Mouse (Mus musculus) left cerebral cortex, adult 2 months (tissue): ENCODE data around the gene Slc12a5. TPM values are rescaled to one million over a fixed set of nuclear protein-coding genes. Genes with fewer than 3 reads are reported as not detected.
A peak's percentile ranks its signal among the peaks of the same experiment; 100 is the strongest.

ENCODE experiments used
- DNase-seq, 2 experiments: peaks; one replicate each; pipeline ENCODE4 v3.0.0; 2021 to 2022; ENCODE audit warnings: low spot score in 2 of 2, mixed read lengths in 1 of 2; ENCODE audit errors: extremely low spot score in 1 of 2
- H3K27ac ChIP-seq: fragments of 200-600 bp; 2 replicates; pipeline ENCODE4 v1.8.1; 2022
- H3K4me3 ChIP-seq: fragments of 200-600 bp; 2 replicates; pipeline ENCODE4 v1.8.1; 2022
- CTCF ChIP-seq: fragments of 200-600 bp; IDR thresholded peaks from 2 replicates; pipeline ENCODE4 v1.8.1; 2022; ENCODE audit warnings: antibody characterized with exemption, mild to moderate bottlenecking, moderate library complexity
- intact Hi-C: fragments of 180-260 bp; cut with DNase I; formaldehyde crosslinking; loops from one replicate; pipeline ENCODE4 v1.15.1; 2025
- total RNA-seq, 2 experiments: library from RNA; stranded (reverse); gene quantifications; 2 replicates each; pipeline ENCODE4 v1.2.3; 2021

The Slc12a5 gene
- total RNA-seq, 2 experiments from 2014 or later = 575 to 581 TPM

DNA sequence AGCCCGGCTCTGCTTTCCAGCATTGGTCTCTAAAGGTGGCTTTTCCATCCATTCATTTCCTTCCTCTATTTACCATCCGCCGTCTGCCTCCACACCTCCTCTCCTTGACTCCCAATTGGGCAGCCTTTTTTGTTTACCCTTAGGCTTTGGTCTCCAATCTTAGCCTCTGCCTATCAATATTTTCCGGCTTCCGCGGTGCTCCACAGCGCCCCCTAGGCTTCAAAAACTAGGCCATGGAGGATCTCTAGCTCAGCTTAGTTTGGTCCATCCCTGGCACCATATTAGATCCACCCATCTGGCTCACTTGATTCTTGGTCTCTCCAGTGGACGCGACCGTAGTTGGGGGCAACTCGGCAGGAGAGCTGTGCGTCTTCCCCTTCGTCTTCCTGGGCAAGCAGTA, 10.1 kb upstream of the Slc12a5 start:
- Histone ChIP-seq H3K4me3 (no peak overlapping the region), H3K27ac (no peak overlapping the region)
- intact Hi-C loops = loop anchor here (2.0 kb wide), 1 partner anchor 26 kb away; no protein-coding TSS in a partner anchor
- peak; percentile 44 for TF ChIP-seq CTCF
- DNase-seq = no peak

DNA sequence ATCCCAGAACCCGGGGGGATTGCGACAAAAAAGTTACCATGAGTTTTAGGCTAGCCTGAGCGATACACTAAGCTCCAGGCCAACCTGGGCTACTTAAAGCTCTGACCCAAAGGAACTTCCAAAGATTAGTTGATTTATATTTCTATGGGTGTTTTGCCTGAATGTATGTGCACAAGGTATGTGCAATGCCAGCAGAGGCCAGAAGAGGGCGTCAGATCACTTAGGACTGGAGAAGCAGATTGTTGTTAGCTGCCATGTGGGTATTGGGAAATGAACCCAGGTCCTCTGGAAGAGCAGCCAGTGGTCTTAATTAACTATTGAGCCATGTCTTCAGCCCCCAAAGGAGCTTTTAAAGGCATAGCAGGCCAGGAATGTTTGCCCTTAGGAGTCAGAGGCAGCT, 8.9 kb upstream of the Slc12a5 start:
- no peak for DNase-seq
- intact Hi-C loops = loop anchor here (2.0 kb wide), 1 partner anchor 27 kb away; no protein-coding TSS in a partner anchor
- Histone ChIP-seq H3K4me3 (no peak overlapping the region), H3K27ac (no peak overlapping the region)
- peak; percentile 25 for TF ChIP-seq CTCF

- intact Hi-C loops = no loop called here
- TF ChIP-seq CTCF = peak; percentile 3; the same call in 1 of the 2 replicates
- Histone ChIP-seq H3K27ac (no peak overlapping the region), H3K4me3 (no peak overlapping the region)
- no peak for DNase-seq
Observed at GRCm38 (mm10) chr2:164952448-164952847, 8.2 kb upstream of the Slc12a5 start.

- no peak overlapping the region for H3K4me3 ChIP-seq
- H3K27ac ChIP-seq = no peak overlapping the region
- DNase-seq = peak; percentile 78 to 87
- intact Hi-C loops = no loop called here
- TF ChIP-seq CTCF = peak; percentile 97
Observed at GRCm38 (mm10) chr2:164953224-164953623, 7.4 kb upstream of the Slc12a5 start.

DNA sequence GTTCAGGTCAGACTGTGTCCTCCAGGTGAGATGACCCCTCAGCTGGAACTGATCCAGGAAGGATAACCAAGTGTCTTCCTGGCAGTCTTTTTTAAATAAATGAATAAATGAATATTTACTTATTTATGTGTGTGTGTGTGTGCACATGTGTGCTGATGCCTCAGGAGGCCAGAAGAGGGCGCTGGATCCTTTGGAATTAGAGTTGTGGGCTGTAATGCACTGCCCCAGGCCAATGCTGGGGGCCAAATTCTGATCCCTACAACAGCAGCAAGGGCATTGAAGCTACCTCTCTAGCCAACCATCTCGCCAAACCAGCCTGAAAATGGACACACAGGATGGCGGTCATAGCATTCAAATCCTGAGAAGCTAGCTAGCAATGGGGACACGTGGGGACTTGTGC, 4.9 kb upstream of the Slc12a5 start:
- Histone ChIP-seq H3K27ac (no peak overlapping the region), H3K4me3 (no peak overlapping the region)
- DNase-seq = no peak
- intact Hi-C loops = no loop called here
- no peak for TF ChIP-seq CTCF

DNA sequence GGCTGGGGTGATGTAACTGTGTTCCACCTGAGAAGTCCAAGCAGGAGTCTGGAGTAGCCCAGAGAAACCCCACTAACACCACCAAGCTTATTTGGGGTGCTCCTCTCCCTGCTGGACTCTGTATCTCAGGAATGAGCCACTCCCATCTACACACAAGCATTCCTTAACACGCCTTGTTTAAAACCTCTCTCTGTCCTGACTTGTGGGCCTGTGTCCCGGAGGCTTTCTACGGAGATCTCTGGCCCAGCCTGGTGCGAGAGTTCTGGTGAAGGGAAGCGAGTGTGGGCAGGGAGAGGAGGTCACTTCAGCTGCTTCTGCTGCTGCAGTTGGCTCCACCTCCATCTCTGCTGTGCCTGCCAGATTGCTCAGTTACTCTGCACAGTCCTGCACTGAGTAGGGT, 4.4 kb upstream of the Slc12a5 start:
- Histone ChIP-seq H3K4me3 (no peak overlapping the region), H3K27ac (no peak overlapping the region)
- no peak for DNase-seq
- TF ChIP-seq CTCF = no peak
- intact Hi-C loops = no loop called here

DNA sequence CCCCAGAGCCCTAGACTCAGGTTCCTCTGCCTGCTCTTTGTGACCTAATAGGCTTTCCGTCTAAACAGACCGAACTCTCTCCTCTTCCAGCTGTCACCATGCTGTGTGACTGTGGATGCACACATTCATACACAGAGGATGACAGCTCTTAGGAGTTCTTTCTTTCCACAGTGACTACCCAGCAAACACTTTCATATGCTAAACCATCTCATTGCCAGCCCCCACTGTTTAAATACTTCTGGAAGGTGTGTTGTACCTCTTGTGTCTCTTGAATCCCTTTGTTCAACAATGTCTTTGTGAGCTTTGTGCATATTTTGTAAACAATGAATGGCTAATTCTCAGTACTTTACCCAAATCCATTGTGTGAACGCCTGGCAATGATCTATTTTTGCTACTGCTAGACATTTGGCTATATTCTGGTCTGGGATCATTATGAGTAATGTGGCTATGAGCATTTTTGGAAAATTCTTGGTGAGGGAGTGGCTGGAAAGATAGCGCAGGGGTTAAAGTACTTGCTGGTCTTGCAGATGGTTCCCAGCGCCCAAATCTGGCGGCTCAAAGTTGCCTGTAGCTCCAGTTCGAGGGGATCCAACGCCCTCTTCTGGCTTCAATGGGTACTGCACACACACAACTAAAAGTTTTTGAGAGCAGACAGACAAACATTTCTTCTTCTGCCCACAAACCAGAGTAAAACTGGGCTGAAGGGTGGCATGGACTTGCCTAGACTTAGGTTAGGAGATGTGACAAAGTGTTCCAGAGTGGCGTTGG, 2.9 kb upstream of the Slc12a5 start:
- no peak for DNase-seq
- peak; percentile 31 for TF ChIP-seq CTCF
- no peak overlapping the region for H3K4me3 ChIP-seq
- H3K27ac ChIP-seq = no peak overlapping the region
- intact Hi-C loops = no loop called here

DNA sequence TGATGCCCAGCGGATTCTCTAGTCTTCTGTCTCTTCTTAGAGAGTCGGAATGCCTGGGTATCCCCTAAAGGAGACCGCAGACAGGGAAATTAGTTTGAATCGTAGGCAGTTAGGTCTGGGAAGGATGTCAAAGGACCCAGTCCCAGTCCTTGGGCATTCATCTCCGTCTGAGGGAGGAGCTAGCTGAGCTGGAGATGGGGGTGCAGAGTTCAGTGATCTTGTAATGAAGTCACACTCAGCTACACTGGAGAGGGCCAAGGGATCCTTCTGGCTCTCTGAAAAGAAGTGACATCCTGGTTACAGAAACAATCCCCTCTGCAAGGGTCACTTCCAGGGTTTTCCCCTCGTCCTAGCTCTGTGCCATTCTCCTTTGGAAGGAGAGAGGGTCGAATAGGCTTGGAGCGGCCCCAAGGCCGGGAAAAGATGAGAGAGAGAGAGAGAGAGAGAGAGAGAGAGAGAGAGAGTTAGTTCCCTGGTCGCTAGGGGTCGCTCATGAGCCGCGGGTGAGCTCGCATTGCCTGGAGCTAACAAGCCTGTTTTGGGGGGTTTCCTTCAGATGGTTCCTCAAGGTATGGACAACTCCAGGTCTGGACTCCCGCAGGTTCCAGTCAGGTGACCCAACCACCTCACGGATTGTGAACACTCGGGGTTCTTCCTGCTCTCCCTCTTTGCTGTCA, 1.0 kb downstream of the Slc12a5 start:
- intact Hi-C loops = loop anchor here (2.0 to 10.0 kb wide), 3 partner anchors 71 to 393 kb away; no protein-coding TSS in a partner anchor
- H3K27ac ChIP-seq = peak overlapping the region; percentile 64
- DNase-seq = peak; percentile 76 to 81
- peak overlapping the region; percentile 57 for H3K4me3 ChIP-seq
- peak; percentile 81 for TF ChIP-seq CTCF

GRCm38 (mm10) chr2:164962183-164962580, 1.6 kb downstream of the Slc12a5 start:
- intact Hi-C loops = loop anchor here (10.0 kb wide), 1 partner anchor 393 kb away; no protein-coding TSS in a partner anchor
- DNase-seq = no peak
- H3K4me3 ChIP-seq = no peak overlapping the region
- H3K27ac ChIP-seq = peak overlapping the region; percentile 63
- no peak for TF ChIP-seq CTCF

DNA sequence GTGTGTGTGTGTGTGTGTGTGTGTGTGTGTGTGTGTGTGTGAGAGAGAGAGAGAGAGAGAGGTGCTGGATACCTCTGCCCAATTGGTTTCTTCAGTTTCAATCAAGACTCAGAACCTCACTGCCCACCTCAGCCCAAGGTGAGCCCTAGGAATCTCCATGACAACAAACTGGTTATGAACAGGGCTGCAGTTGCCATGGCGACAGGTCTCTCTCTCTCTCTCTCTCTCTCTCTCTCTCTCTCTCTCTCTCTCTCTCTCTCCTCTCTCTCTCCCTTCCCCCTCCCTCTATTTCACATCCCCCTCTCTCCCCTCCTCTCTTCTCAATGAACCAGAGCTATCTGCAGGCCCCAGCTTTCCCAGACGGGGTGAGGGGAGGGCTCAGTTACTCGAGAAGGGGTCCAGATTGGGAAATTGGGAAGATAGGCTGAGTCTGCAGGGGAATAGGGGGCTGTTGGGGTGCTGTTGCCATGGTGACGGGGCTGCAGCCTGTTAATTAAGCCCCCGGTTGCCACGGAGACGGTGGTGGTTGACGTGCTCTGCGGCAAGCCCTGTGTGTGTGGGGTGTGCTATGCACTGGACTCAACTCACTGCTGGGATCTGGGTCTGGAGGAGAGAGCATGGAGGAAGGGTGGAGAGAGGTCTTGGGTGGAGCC, 3.8 kb downstream of the Slc12a5 start:
- peak; percentile 53 to 59 for DNase-seq
- intact Hi-C loops = loop anchor here (10.0 kb wide), 1 partner anchor 390 kb away; no protein-coding TSS in a partner anchor
- H3K4me3 ChIP-seq = no peak overlapping the region
- peak overlapping the region; percentile 77 for H3K27ac ChIP-seq
- no peak for TF ChIP-seq CTCF

GRCm38 (mm10) chr2:164964981-164965380, 4.4 kb downstream of the Slc12a5 start:
- Histone ChIP-seq H3K27ac (peak overlapping the region; percentile 77), H3K4me3 (no peak overlapping the region)
- no peak for DNase-seq
- no peak for TF ChIP-seq CTCF
- intact Hi-C loops = loop anchor here (5.0 to 10.0 kb wide), 2 partner anchors 322 to 390 kb away; partner anchors contain the start of gene Slc35c2

DNA sequence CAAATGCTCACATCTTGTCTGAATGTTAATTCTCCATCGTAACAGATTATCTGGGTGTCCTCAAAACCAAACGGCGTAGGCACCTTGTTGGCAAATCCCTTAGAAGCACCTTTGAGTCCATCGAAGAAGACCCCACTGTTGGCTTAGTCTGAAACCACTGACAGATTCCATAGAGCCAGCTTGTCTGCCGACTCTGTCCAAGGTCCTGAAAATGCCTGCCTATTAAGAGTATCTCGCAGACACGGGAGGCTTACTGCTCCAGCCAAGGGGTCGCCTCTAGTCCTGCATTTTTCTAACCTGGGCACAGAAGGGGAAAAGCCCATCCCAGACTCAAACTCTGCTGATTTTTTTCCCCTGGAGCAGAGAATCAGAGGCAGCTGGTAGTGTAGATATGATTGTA, 5.8 kb downstream of the Slc12a5 start:
- no peak overlapping the region; the same call in 1 of the 2 replicates for H3K27ac ChIP-seq
- no peak for DNase-seq
- no peak overlapping the region for H3K4me3 ChIP-seq
- intact Hi-C loops = loop anchor here (5.0 to 10.0 kb wide), 2 partner anchors 321 to 388 kb away; partner anchors contain the start of gene Slc35c2
- no peak for TF ChIP-seq CTCF
